Mouse (Mus musculus) stomach, postnatal 0 days (tissue): ENCODE results near the gene Mpc2. TPM values are rescaled to one million over a fixed set of nuclear protein-coding genes. Genes with fewer than 3 reads are reported as not detected.

ENCODE experiments used
- ATAC-seq: fragments of 200-750 bp; cut with Nextera tagmentation; 2 replicates; pipeline ENCODE4 v1.8.0; 2017; ENCODE audit not compliant: low FRiP score, low TSS enrichment
- DNase-seq: peaks from one replicate; pipeline ENCODE4 v3.0.0-alpha.2; 2016; ENCODE audit warnings: low spot score
- H3K27ac ChIP-seq: fragments of 300-500 bp; sonication (generic); replicated peaks from 2 replicates; pipeline ENCODE4 v1.5.1; 2014; ENCODE audit warnings: mild to moderate bottlenecking, control low read depth
- H3K27me3 ChIP-seq: fragments of 300-500 bp; sonication (generic); 2 replicates; pipeline ENCODE4 v1.6.1; 2014; ENCODE audit warnings: low read length; ENCODE audit not compliant: control insufficient read depth, insufficient read depth
- H3K36me3 ChIP-seq: fragments of 300-500 bp; sonication (generic); 2 replicates; pipeline ENCODE4 v1.6.1; 2014; ENCODE audit warnings: low read length, mixed read lengths; ENCODE audit not compliant: control insufficient read depth, insufficient read depth
- H3K4me1 ChIP-seq: fragments of 300-500 bp; sonication (generic); replicated peaks from 2 replicates; pipeline ENCODE4 v1.6.1; 2014; ENCODE audit warnings: antibody characterized with exemption; ENCODE audit not compliant: control insufficient read depth, insufficient read depth
- H3K4me2 ChIP-seq: fragments of 300-500 bp; sonication (generic); replicated peaks from 2 replicates; pipeline ENCODE4 v1.6.1; 2014; ENCODE audit warnings: low read depth, mild to moderate bottlenecking, control low read depth, moderate library complexity
- H3K4me3 ChIP-seq: fragments of 300-500 bp; sonication (generic); 2 replicates; pipeline ENCODE4 v1.5.1; 2014; ENCODE audit warnings: low read depth, low read length, control low read depth
- H3K9ac ChIP-seq: fragments of 300-500 bp; sonication (generic); 2 replicates; pipeline ENCODE4 v1.6.1; 2014; ENCODE audit warnings: mild to moderate bottlenecking, low read length, control low read depth, mixed read lengths
- H3K9me3 ChIP-seq: fragments of 300-500 bp; sonication (generic); 2 replicates; pipeline ENCODE4 v1.6.1; 2016; ENCODE audit warnings: low read length; ENCODE audit not compliant: control insufficient read depth
- CTCF ChIP-seq: IDR thresholded peaks from 2 replicates; pipeline ENCODE4 v1.5.1; 2016; ENCODE audit warnings: antibody characterized with exemption, low read depth, mild to moderate bottlenecking, moderate library complexity
- EP300 ChIP-seq: optimal IDR thresholded peaks from 2 replicates; pipeline ENCODE3; 2016; ENCODE audit warnings: antibody characterized with exemption
- WGBS: fragments of 180-500 bp; shearing (Covaris S2); extraction: QIAGEN DNeasy Blood & Tissue Kit; methylation state at CpG from one replicate; pipeline ENCODE4 v1.1.7; 2014; 5-methylcytosine and 5-hydroxymethylcytosine counted together
- polyA plus RNA-seq: library from polyadenylated mRNA; unstranded; fragments of >200 nt; fragmentation: Nextera tagmentation; extraction: Ambion mirVana; gene quantifications from 2 replicates; pipeline ENCODE4 v1.2.1, GENCODE M21; 2015

The Mpc2 gene
- polyA plus RNA-seq, 1 experiment from 2014 or later = 218 TPM

GRCm38 (mm10) chr1:165441201-165441600, 19.2 kb upstream of the Mpc2 start:
- TF ChIP-seq EP300 = no peak
- TF ChIP-seq CTCF = no peak
- 0 out of 2 replicates have a peak, but pooled peaks have one; percentile 38 for ATAC-seq
- Histone ChIP-seq H3K27ac (no peak overlapping the region), H3K4me1 (no peaks in the 10 kb centered on the region), H3K4me2 (no peak overlapping the region), H3K9ac (no peak overlapping the region), H3K36me3 (no peaks in the 10 kb centered on the region), H3K9me3 (no peaks in the 10 kb centered on the region), H3K27me3 (no peaks in the 10 kb centered on the region), H3K4me3 (no peak overlapping the region)
- no peak for DNase-seq

- 83% methylated on average over 3 of the region's 3 CpGs for WGBS
- Histone ChIP-seq H3K36me3 (no peaks in the 10 kb centered on the region), H3K4me1 (no peaks in the 10 kb centered on the region), H3K4me2 (no peak overlapping the region), H3K27me3 (no peaks in the 10 kb centered on the region), H3K4me3 (no peak overlapping the region), H3K9me3 (no peaks in the 10 kb centered on the region), H3K9ac (no peak overlapping the region), H3K27ac (no peak overlapping the region)
- DNase-seq = no peak
- 0 out of 2 replicates have a peak, but pooled peaks have one; percentile 6 for ATAC-seq
- TF ChIP-seq CTCF = no peak
- TF ChIP-seq EP300 = no peak
These were observed 18.7 kb upstream of the Mpc2 start for GRCm38 (mm10) chr1:165441719-165442118.

DNA sequence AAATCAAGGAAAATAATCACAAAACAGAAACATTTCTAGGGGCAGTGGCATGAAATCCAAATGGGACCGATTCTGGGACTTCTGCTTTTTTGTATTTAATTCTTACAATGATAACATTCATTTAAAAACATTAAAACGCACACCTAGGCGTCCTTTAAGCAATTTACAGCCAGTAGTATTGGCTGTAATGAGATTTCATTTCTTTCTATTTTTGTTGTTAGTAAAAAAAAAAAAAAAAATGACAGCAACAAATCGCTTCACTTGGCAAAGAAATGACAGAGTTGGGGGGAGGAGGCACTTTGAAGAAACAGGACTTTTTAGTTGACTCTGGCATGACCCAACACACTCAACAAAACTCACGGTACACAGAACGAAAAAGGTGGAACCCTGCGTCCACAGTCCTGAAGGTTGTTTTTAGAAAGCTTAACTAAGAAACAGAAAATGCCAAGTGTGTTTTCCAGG, 1.4 kb upstream of the Mpc2 start:
- no peaks in the 10 kb centered on the region for H3K27me3 ChIP-seq
- no peaks in the 10 kb centered on the region for H3K4me1 ChIP-seq
- H3K9me3 ChIP-seq = no peaks in the 10 kb centered on the region
- H3K9ac ChIP-seq = peak overlapping the region; percentile 90
- no peaks in the 10 kb centered on the region for H3K36me3 ChIP-seq
- no peak for ATAC-seq
- TF ChIP-seq EP300 (no peak), CTCF (no peak)
- peak overlapping the region; percentile 97; the same call in 1 of the 2 replicates for H3K27ac ChIP-seq
- peak overlapping the region; percentile 77 for H3K4me2 ChIP-seq
- WGBS = 9% methylated on average over 7 of the region's 7 CpGs
- DNase-seq = no peak
- H3K4me3 ChIP-seq = peak overlapping the region; percentile 84

DNA sequence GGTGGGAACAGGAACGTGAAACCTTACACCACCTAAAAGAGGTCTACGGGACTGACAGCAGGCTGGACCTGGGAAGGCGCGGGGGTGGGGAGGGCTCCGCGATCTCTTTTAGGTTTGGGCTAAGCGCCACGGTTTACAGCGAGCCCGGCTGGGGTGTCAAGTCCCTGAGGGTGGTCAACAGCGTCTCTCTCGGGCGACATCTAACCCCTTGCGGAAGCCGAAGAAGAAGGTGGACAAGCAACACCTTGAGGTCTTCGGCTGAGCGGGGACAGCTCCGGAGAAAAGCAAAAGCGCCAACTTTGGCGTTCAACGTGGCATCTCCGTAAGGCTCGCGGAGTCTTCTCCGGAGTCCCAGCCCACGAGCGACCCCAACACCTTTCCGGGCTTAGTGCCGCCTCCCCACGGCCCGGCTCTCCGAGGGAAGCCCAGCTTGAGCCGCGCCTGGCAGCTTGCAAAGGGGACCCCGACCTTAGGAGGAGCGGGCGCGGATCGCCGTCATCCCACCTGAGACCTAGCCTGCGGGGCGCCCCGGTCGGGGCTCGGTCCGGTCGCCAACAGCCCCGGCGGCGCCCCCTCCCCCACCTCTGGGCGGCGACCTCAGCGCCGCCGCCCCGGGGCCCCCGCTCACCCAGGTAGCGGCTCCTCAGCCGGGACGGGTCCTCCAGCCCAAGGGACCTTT, 795 bp upstream of the Mpc2 start:
- ATAC-seq (peak; percentile 1; the same call in 1 of the 2 replicates), DNase-seq (peak; percentile 68)
- H3K4me1 ChIP-seq = no peaks in the 10 kb centered on the region
- no peaks in the 10 kb centered on the region for H3K36me3 ChIP-seq
- peak overlapping the region; percentile 84 for H3K4me3 ChIP-seq
- WGBS = under 1% methylated on average over 57 of the region's 60 CpGs
- H3K27ac ChIP-seq = peak overlapping the region; percentile 97
- H3K4me2 ChIP-seq = peak overlapping the region; percentile 77
- H3K9ac ChIP-seq = peak overlapping the region; percentile 90
- TF ChIP-seq CTCF (no peak), EP300 (no peak)
- no peaks in the 10 kb centered on the region for H3K27me3 ChIP-seq
- H3K9me3 ChIP-seq = no peaks in the 10 kb centered on the region

DNA sequence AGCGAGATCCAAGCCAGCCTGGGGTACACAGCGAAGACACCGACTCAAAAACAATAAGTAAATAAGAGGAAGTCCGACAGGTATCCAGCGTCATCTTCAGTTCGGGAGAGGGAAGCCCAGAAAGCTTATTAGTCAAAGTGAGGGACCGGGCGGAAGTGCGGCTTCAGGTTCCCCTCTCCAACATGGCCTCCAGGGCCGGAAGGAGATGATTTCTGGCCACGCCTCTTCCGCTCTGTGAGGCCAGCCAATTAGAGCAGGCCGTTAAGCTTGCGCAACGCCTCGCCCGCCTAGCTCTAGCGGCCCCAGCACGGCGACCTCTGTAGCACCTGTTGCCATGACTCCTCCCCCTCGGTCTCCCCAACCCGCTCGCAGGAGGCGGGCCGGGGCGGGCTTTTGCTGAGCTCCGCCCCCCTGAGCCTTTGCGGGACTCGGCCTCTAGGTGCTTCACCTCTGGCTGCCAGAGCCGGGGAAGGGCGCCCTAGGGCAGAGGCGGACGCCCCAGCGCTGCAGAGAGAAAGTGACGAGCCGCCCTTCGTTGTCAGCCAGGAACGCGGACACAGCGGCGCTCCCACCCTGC, 452 bp downstream of the Mpc2 start:
- Histone ChIP-seq H3K4me2 (peak overlapping the region; percentile 77), H3K36me3 (no peaks in the 10 kb centered on the region), H3K4me3 (peak overlapping the region; percentile 84), H3K27me3 (no peaks in the 10 kb centered on the region), H3K9ac (peak overlapping the region; percentile 90), H3K9me3 (no peaks in the 10 kb centered on the region), H3K4me1 (no peaks in the 10 kb centered on the region), H3K27ac (peak overlapping the region; percentile 97)
- ATAC-seq (peak; percentile 97), DNase-seq (peak; percentile 99)
- TF ChIP-seq CTCF (peak; percentile 65), EP300 (peak; percentile 94)
- WGBS = under 1% methylated on average over 41 of the region's 41 CpGs

GRCm38 (mm10) chr1:165461681-165462080, 1.2 kb downstream of the Mpc2 start:
- H3K27ac ChIP-seq = peak overlapping the region; percentile 93
- no peak for TF ChIP-seq CTCF
- TF ChIP-seq EP300 = no peak
- DNase-seq = peak; percentile 25

More at GRCm38 (mm10) chr1:165461681-165462080, 1.2 kb downstream of the Mpc2 start:
- Histone ChIP-seq H3K9ac (peak overlapping the region; percentile 79), H3K4me2 (peak overlapping the region; percentile 77), H3K36me3 (no peaks in the 10 kb centered on the region), H3K27me3 (no peaks in the 10 kb centered on the region), H3K9me3 (no peaks in the 10 kb centered on the region), H3K4me3 (peak overlapping the region; percentile 84), H3K4me1 (no peaks in the 10 kb centered on the region)
- WGBS = 4% methylated on average over 9 of the region's 9 CpGs
- ATAC-seq = no peak
